Mouse (Mus musculus) CD4-positive, CD25-positive, alpha-beta regulatory T cell, adult 9 weeks (primary cell): ENCODE measurements around the gene 4933428M09Rik. TPM values are rescaled to one million over a fixed set of nuclear protein-coding genes. Genes with fewer than 3 reads are reported as not detected.

Experiments
- polyA plus RNA-seq: library from polyadenylated mRNA; unstranded; fragments of 100-300 nt; shearing (Covaris generic); gene quantifications from one replicate; pipeline ENCODE4 v1.2.1, GENCODE M21; 2017

Gene 4933428M09Rik
- polyA plus RNA-seq, result not detected

GRCm38 (mm10) chrX:139178928-139179327, at the start of gene 4933428M09Rik:
Gene 4933428M09Rik (plus strand): TSS chrX:139179228.

GRCm38 (mm10) chrX:139209829-139210225, 30.8 kb downstream of the 4933428M09Rik start, which contains the start of gene Mum1l1:
Gene Mum1l1 (plus strand): TSS chrX:139210042.

Other genes starting within 250 kb of the 4933428M09Rik start
- gene Serpina7, start 94.0 kb upstream of the 4933428M09Rik start, polyA plus RNA-seq, result not detected
- gene 4930513O06Rik, start 93.0 kb upstream of the 4933428M09Rik start, polyA plus RNA-seq, result not detected
- not detected for gene Mum1l1, start 30.8 kb downstream of the 4933428M09Rik start, polyA plus RNA-seq
- not detected for gene Trap1a, start 154.5 kb downstream of the 4933428M09Rik start, polyA plus RNA-seq